Mouse (Mus musculus) cortical plate, adult 2 months (tissue): Measurements from ENCODE around the gene Trim72.

Source experiments
- CTCF ChIP-seq: fragments of 200-500 bp; IDR thresholded peaks from 2 replicates; pipeline ENCODE4 v1.5.1; 2011; ENCODE audit warnings: mild to moderate bottlenecking, control low read depth, low read length; ENCODE audit not compliant: insufficient read depth; ENCODE audit errors: extremely low read depth
- POLR2A ChIP-seq: fragments of 200-500 bp; IDR thresholded peaks from 2 replicates; pipeline ENCODE4 v1.6.1; 2011; ENCODE audit warnings: mild to moderate bottlenecking, low read length, control low read depth; ENCODE audit not compliant: insufficient read depth; ENCODE audit errors: extremely low read depth

- TF ChIP-seq CTCF (no peak), POLR2A (no peak)
Observed at GRCm38 (mm10) chr7:128032290-128032988, 28.7 kb downstream of the Trim72 start.
